18 mouse cellular contexts compared by ENCODE assay signal in genomic region chr9:21439456-21439855, GRCm38 (mm10). TPM values are rescaled to one million over a fixed set of nuclear protein-coding genes. Genes with fewer than 3 reads are reported as not detected.
A peak's percentile ranks its signal among the peaks of the same experiment; 100 is the strongest.
DNase-seq lines count a peak whose midpoint lies in the region; ATAC-seq and TF ChIP-seq lines count a peak whose summit lies in the region.
"Had no signal": no experiment of that assay in that cellular context is flagged by ENCODE, and none has a peak within 500 bp of the region (broad histone marks: within the 10 kb centered on the region; RNA-seq: fewer than 3 reads in every experiment).

No protein-coding gene starts in this region.

- no peak overlapping the region for H3K27ac ChIP-seq in embryonic facial prominence, embryonic 14.5 days (replicated peaks; ENCODE audit: low read depth, low read length)
- H3K27ac ChIP-seq in embryonic facial prominence, embryonic 10.5 days (replicated peaks): no peak overlapping the region
- peak overlapping the region; percentile 83 for H3K27ac ChIP-seq in layer of hippocampus, adult 2 months
- peak overlapping the region; percentile 73 for H3K27ac ChIP-seq in MEL (ENCODE audit: control insufficient read depth, low read depth, low read length)
- H3K27ac ChIP-seq: embryonic facial prominence, embryonic 12.5 days; midbrain, embryonic 10.5 days had no signal

- peak in 1 of 2 experiments; percentile 57; a peak in 2 of 4 replicates for TF ChIP-seq POLR2A in MEL (IDR thresholded peaks at IDR 0.05; ENCODE audit: control insufficient read depth in 1 of 2, insufficient read depth in 1 of 2, low read depth in 1 of 2, low read length in 2 of 2, poor library complexity in 1 of 2)

- no peak for TF ChIP-seq RAD21 in MEL (IDR thresholded peaks at IDR 0.05; ENCODE audit: low read depth, low read length)

- TF ChIP-seq CTCF in layer of hippocampus, adult 2 months (conservative IDR thresholded peaks at IDR 0.05): 0 out of 2 replicates have a peak, but pooled peaks have one; percentile 7
- TF ChIP-seq CTCF in MEL (IDR thresholded peaks at IDR 0.05 in 2 of 3, conservative IDR thresholded peaks at IDR 0.05 in 1 of 3; ENCODE audit: control insufficient read depth in 1 of 3, insufficient read depth in 1 of 3, low read depth in 2 of 3, low read length in 3 of 3, poor library complexity in 1 of 3, severe bottlenecking in 1 of 3): no peak

- no peak overlapping the region for H3K4me2 ChIP-seq in embryonic facial prominence, embryonic 14.5 days (ENCODE audit: low read depth, low read length)
- H3K4me2 ChIP-seq: embryonic facial prominence, embryonic 12.5 days; heart, embryonic 11.5 days had no signal

- H3K27me3 ChIP-seq in embryonic facial prominence, embryonic 14.5 days (replicated peaks; ENCODE audit: control insufficient read depth, insufficient read depth, low read length): no peaks in the 10 kb centered on the region
- no peaks in the 10 kb centered on the region for H3K27me3 ChIP-seq in embryonic facial prominence, embryonic 10.5 days (replicated peaks; ENCODE audit: low read depth, poor library complexity, severe bottlenecking)
- no peaks in the 10 kb centered on the region for H3K27me3 ChIP-seq in MEL (ENCODE audit: control insufficient read depth in 1 of 2, insufficient read depth in 2 of 2, low read length in 2 of 2)
- H3K27me3 ChIP-seq: embryonic facial prominence, embryonic 12.5 days had no signal

- DNase-seq in embryonic facial prominence, embryonic 14.5 days (ENCODE audit: low spot score): peak; percentile 23
- no peak for DNase-seq in embryonic facial prominence, embryonic 10.5 days (ENCODE audit: low spot score)
- peak; percentile 50 to 60 for DNase-seq in layer of hippocampus, adult 2 months (ENCODE audit: low spot score in 2 of 2)
- DNase-seq in layer of hippocampus, postnatal 10 days (ENCODE audit: low spot score in 2 of 2): no peak
- DNase-seq in MEL (ENCODE audit: low read depth, low spot score): peak; percentile 95
- DNase-seq in fibroblast of lung, adult 2 months (ENCODE audit: low read depth): peak; percentile 53
- no peak for DNase-seq in kidney, adult 18-20 months
- DNase-seq in cerebellum, postnatal 25 days: no peak
- DNase-seq: adrenal gland, postnatal 36 days; kidney, postnatal 10 days; lung, postnatal 10 days; right cerebral cortex, adult 18-20 months; spleen, adult 18-20 months; thymus, postnatal 4 days had no signal

- no peak overlapping the region for H3K4me3 ChIP-seq in embryonic facial prominence, embryonic 14.5 days (ENCODE audit: low read depth, low read length)
- no peak overlapping the region for H3K4me3 ChIP-seq in embryonic facial prominence, embryonic 10.5 days
- H3K4me3 ChIP-seq in layer of hippocampus, adult 2 months: no peak overlapping the region
- no peak overlapping the region for H3K4me3 ChIP-seq in MEL (ENCODE audit: control insufficient read depth in 1 of 2, insufficient read depth in 1 of 2, low read depth in 2 of 2, low read length in 2 of 2)
- H3K4me3 ChIP-seq: embryonic facial prominence, embryonic 12.5 days; midbrain, embryonic 10.5 days had no signal

- peaks cover 23% of the 10 kb centered on the region for H3K4me1 ChIP-seq in embryonic facial prominence, embryonic 14.5 days (ENCODE audit: control insufficient read depth, insufficient read depth, low read length)
- no peaks in the 10 kb centered on the region for H3K4me1 ChIP-seq in embryonic facial prominence, embryonic 10.5 days
- H3K4me1 ChIP-seq in MEL (ENCODE audit: control insufficient read depth in 1 of 2, insufficient read depth in 2 of 2, low read length in 2 of 2): peaks cover 49 to 55% of the 10 kb centered on the region in 2 experiments
- H3K4me1 ChIP-seq: midbrain, embryonic 10.5 days had no signal

- H3K79me2 ChIP-seq in MEL (ENCODE audit: control insufficient read depth, insufficient read depth, low read length, poor library complexity): peaks cover 72% of the 10 kb centered on the region

- WGBS in embryonic facial prominence, embryonic 14.5 days: 71% methylated on average over 3 of the region's 3 CpGs
- 85% methylated on average over 3 of the region's 3 CpGs for WGBS in embryonic facial prominence, embryonic 10.5 days

- H3K9me3 ChIP-seq in embryonic facial prominence, embryonic 14.5 days (ENCODE audit: control insufficient read depth, low read length): no peaks in the 10 kb centered on the region
- no peaks in the 10 kb centered on the region for H3K9me3 ChIP-seq in embryonic facial prominence, embryonic 10.5 days
- no peaks in the 10 kb centered on the region for H3K9me3 ChIP-seq in MEL (replicated peaks; ENCODE audit: insufficient read depth, low read length)
- H3K9me3 ChIP-seq: embryonic facial prominence, embryonic 12.5 days; midbrain, embryonic 10.5 days had no signal

- H3K36me3 ChIP-seq in embryonic facial prominence, embryonic 14.5 days (ENCODE audit: control insufficient read depth, insufficient read depth, low read length): no peaks in the 10 kb centered on the region
- H3K36me3 ChIP-seq in embryonic facial prominence, embryonic 10.5 days (replicated peaks): peaks cover under 1% of the 10 kb centered on the region; the same call in 1 of the 2 replicates
- H3K36me3 ChIP-seq in MEL (ENCODE audit: control insufficient read depth in 1 of 2, insufficient read depth in 2 of 2, low read length in 2 of 2): peaks cover 42 to 50% of the 10 kb centered on the region in 2 experiments
- H3K36me3 ChIP-seq: midbrain, embryonic 10.5 days had no signal

- H3K9ac ChIP-seq in embryonic facial prominence, embryonic 14.5 days (ENCODE audit: low read depth, low read length): no peak overlapping the region
- peak overlapping the region; percentile 55 for H3K9ac ChIP-seq in MEL (ENCODE audit: control insufficient read depth, low read depth, low read length, poor library complexity, severe bottlenecking)
- H3K9ac ChIP-seq: embryonic facial prominence, embryonic 12.5 days had no signal

- peak; percentile 55 to 88; a peak in 3 of 4 replicates for TF ChIP-seq EP300 in MEL (IDR thresholded peaks at IDR 0.05; ENCODE audit: low read depth in 1 of 2, low read length in 2 of 2)

- ATAC-seq in embryonic facial prominence, embryonic 14.5 days (ENCODE audit: low read depth): no peak
- ATAC-seq: forebrain, embryonic 14.5 days had no signal

TF ChIP-seq in MEL, 35 proteins besides CTCF, POLR2A, EP300 and RAD21 (continues in another document):
- peak; percentile 77; the same call in 1 of the 2 replicates for TF ChIP-seq USF1 (IDR thresholded peaks at IDR 0.05; ENCODE audit: low read depth, low read length)
- TF ChIP-seq ZNF384 (IDR thresholded peaks at IDR 0.05; ENCODE audit: low read depth, low read length): no peak
- no peak for TF ChIP-seq MYB (IDR thresholded peaks at IDR 0.05; ENCODE audit: low read depth, low read length)
- no peak for TF ChIP-seq GABPA (IDR thresholded peaks at IDR 0.05; ENCODE audit: low read depth, low read length)
- peak; percentile 18; the same call in 1 of the 2 replicates for TF ChIP-seq ELF1 (IDR thresholded peaks at IDR 0.05; ENCODE audit: low read depth, low read length)
- peak; percentile 63 for TF ChIP-seq HCFC1 (IDR thresholded peaks at IDR 0.05; ENCODE audit: low read depth, low read length)
- no peak for TF ChIP-seq E2F4 (IDR thresholded peaks at IDR 0.05; ENCODE audit: borderline replicate concordance, low read depth, low read length)
- peak; percentile 35; the same call in 1 of the 2 replicates for TF ChIP-seq NRF1 (IDR thresholded peaks at IDR 0.05; ENCODE audit: insufficient read depth, low read depth, low read length, poor library complexity, severe bottlenecking)
- TF ChIP-seq CHD1 (IDR thresholded peaks at IDR 0.05; ENCODE audit: low read depth, low read length): no peak
- 0 out of 2 replicates have a peak, but pooled peaks have one; percentile 62 for TF ChIP-seq MAFK (IDR thresholded peaks at IDR 0.05; ENCODE audit: borderline replicate concordance, low read depth, low read length)
- TF ChIP-seq TBP (IDR thresholded peaks at IDR 0.05; ENCODE audit: low read depth, low read length): 0 out of 2 replicates have a peak, but pooled peaks have one; percentile 58
- TF ChIP-seq TAL1 (IDR thresholded peaks at IDR 0.05; ENCODE audit: low read length): no peak
- TF ChIP-seq ZMIZ1 (IDR thresholded peaks at IDR 0.05; ENCODE audit: low read depth, low read length): 0 out of 2 replicates have a peak, but pooled peaks have one; percentile 18
- TF ChIP-seq TCF12 (IDR thresholded peaks at IDR 0.05; ENCODE audit: low read depth, low read length): peak; percentile 81
- peak; percentile 79 for TF ChIP-seq KAT2A (conservative IDR thresholded peaks at IDR 0.05; ENCODE audit: low read depth, low read length)
- TF ChIP-seq SIN3A (IDR thresholded peaks at IDR 0.05; ENCODE audit: low read length): peak; percentile 86
- TF ChIP-seq ZC3H11A (IDR thresholded peaks at IDR 0.05; ENCODE audit: low read depth, low read length): no peak
- peak; percentile 86; the same call in 1 of the 2 replicates for TF ChIP-seq MAZ (IDR thresholded peaks at IDR 0.05; ENCODE audit: low read depth, low read length)
- TF ChIP-seq BHLHE40 (IDR thresholded peaks at IDR 0.05; ENCODE audit: borderline replicate concordance, low read depth, low read length): peak; percentile 42
- peak; percentile 40; the same call in 1 of the 2 replicates for TF ChIP-seq RCOR1 (IDR thresholded peaks at IDR 0.05; ENCODE audit: low read depth, low read length)
- peak; percentile 89 for TF ChIP-seq POLR2AphosphoS2 (IDR thresholded peaks at IDR 0.05; ENCODE audit: low read length)
- peak; percentile 95 for TF ChIP-seq MAX (IDR thresholded peaks at IDR 0.05; ENCODE audit: low read length)

RNA-seq across cellular contexts. Expression of gene Dnm2, which starts 14.7 kb away (rescaled TPM):
- 65.8 and 69.3 TPM in 2 replicates for polyA plus RNA-seq in embryonic facial prominence, embryonic 14.5 days (2014; fragmentation: Nextera tagmentation; extraction: Ambion mirVana)
- polyA plus RNA-seq in embryonic facial prominence, embryonic 10.5 days (2016; fragmentation: Nextera tagmentation; extraction: Ambion mirVana): 72.9 and 73.7 TPM in 2 replicates
- 10 to 100 TPM; 58.0 to 69.6 TPM for total RNA-seq in layer of hippocampus, adult 2 months (2021)
- 10 to 100 TPM; 65.2 to 67.7 TPM for total RNA-seq in layer of hippocampus, postnatal 10 days (2021)
- total RNA-seq in MEL (2012; rRNA removed): 110 and 117 TPM in 2 replicates
- 100 to 1,000 TPM; 237 to 832 TPM for polyA plus RNA-seq in MEL (2012; ENCODE audit: insufficient read depth in 1 of 2, insufficient read length in 2 of 2, low read depth in 1 of 2, low replicate concordance in 2 of 2, missing spikeins in 1 of 2)

RNA-seq across cellular contexts. Expression of gene Qtrt1, which starts 27.8 kb away (rescaled TPM):
- 36.9 and 49.4 TPM in 2 replicates for polyA plus RNA-seq in embryonic facial prominence, embryonic 14.5 days (2014; fragmentation: Nextera tagmentation; extraction: Ambion mirVana)
- 64.0 and 71.1 TPM in 2 replicates for polyA plus RNA-seq in embryonic facial prominence, embryonic 10.5 days (2016; fragmentation: Nextera tagmentation; extraction: Ambion mirVana)
- total RNA-seq in layer of hippocampus, adult 2 months (2021): 10 to 100 TPM; 31.2 to 46.2 TPM
- 10 to 100 TPM; 34.2 to 42.0 TPM for total RNA-seq in layer of hippocampus, postnatal 10 days (2021)
- total RNA-seq in MEL (2012; rRNA removed): 173 and 199 TPM in 2 replicates
- 100 to 1,000 TPM in 1 of 2 experiments, not detected in 1; 244 TPM for polyA plus RNA-seq in MEL (2012; ENCODE audit: insufficient read depth in 1 of 2, insufficient read length in 2 of 2, low read depth in 1 of 2, low replicate concordance in 2 of 2, missing spikeins in 1 of 2)

Comparison
In these comparisons a context has a peak if more than half of its experiments do, and no peak if none do; other contexts are left out.
1. DNase-seq: peak in embryonic facial prominence, embryonic 14.5 days (single experiment), layer of hippocampus, adult 2 months (2 of 2), MEL (single experiment) and fibroblast of lung, adult 2 months (single experiment); none in embryonic facial prominence, embryonic 10.5 days (single experiment), layer of hippocampus, postnatal 10 days (0 of 2), kidney, adult 18-20 months (single experiment) and cerebellum, postnatal 25 days (0 of 2).
2. H3K27ac ChIP-seq: peak in layer of hippocampus, adult 2 months (single experiment) and MEL (single experiment); none in embryonic facial prominence, embryonic 14.5 days (single experiment) and embryonic facial prominence, embryonic 10.5 days (single experiment).